Mouse (Mus musculus) liver, adult (tissue): Measurements from ENCODE around the gene Epyc.

ENCODE experiments used
- GATA4 ChIP-seq: IDR thresholded peaks from 2 replicates; pipeline ENCODE4 v1.6.1; 2014; ENCODE audit warnings: mild to moderate bottlenecking, low read length; ENCODE audit not compliant: insufficient replicate concordance

Gene Epyc

DNA sequence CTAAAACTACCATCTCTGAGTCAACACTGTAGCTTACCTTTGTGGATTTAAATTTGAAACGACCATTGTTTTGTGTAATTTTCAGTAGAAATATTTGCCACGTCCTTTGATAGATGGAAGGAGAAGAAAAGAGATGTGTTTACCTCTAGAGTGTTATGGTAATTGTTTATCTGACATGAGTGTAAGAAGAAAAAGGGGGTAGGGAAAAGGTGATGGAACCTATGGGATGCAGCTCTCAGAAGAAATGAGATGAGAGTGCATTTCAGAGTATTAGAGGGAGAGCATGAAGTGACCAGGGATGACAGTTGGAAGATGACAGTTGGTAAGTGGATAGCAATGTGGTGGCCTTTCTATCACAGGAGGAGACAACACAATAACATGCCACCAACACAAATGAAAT is at the start of gene Epyc:
Epyc (plus strand) TSS at position 301 of the 400 bp plus-strand sequence.
- no peak for TF ChIP-seq GATA4

DNA sequence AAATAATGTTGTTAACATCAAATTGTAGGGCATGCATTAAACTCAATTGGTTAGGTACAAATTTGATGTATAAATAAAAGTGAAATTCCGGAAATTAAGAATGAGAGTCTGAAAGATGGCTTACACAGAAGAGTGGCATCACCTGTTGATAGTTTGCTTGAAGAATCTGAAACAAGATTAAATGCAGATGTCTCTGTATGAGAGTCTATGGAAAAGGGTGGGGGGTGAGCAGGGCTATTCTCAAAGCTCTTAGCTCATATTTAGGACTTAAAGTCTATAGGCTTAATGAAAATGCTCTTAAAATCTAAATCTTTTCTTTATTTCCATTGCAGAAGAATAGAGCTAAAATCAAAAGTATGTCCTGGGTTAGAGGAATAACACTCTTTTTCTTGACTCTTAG is 48.2 kb upstream of the Epyc start:
- no peak for TF ChIP-seq GATA4

DNA sequence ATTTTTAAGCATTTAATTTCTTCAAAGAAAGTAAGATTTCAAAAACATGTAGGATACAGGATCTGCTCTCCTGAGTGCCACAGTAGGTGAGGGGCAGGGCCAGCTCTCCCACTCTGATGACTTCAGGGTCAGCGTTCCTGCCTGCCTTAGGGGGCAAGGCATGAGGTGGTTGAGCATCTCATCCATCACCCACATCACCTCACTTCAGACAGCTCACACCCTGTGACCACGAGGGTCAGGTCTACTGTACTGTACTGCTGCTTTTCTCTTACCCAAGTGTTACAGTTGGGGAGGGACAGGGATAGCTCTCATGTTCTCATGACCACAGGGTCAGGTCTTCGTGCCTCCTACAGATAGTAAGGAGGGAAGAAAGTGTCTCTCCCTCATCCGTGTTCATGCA is 42.1 kb upstream of the Epyc start:
- no peak for TF ChIP-seq GATA4

DNA sequence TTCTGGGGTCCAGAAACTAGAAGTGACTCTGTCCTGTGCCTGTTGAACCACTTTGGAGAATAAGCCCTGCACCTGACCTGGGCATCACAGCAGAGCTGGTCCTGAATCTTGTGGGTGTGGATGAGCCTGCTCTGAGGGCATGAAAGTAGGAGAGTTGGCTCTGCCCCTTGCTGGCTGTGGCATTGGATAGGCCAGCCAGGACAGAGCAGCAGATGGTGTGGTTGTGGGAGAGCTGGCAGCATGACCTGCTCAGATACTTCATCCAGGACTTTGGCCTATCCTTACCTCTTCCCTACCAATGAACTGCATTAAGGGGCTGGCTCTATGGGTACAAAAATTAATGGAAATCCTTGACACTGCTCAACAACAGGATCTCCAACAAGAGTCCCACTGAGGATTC is 40.6 kb upstream of the Epyc start:
- no peak for TF ChIP-seq GATA4

DNA sequence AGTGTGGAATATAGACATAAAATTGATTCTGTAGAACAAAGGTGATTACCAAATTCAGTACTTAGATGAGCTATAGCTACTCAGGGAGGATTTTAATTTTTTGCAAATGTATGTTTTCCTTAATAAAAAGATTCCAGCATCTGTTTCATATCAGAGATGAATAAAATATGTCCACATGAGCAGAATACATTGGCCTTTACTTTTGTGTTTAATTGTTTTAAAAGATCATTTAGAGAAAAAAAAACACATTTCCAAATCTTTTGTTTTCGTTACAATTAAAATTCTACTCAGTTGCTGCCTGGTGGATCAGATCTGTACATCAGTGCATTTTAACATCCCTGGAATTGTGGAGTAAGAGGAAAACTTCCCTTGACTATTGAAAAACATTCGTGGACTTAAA is 37.3 kb upstream of the Epyc start, which contains the start of gene Kera:
Kera (plus strand) TSS at position 301 of the 400 bp plus-strand sequence.
- no peak for TF ChIP-seq GATA4

DNA sequence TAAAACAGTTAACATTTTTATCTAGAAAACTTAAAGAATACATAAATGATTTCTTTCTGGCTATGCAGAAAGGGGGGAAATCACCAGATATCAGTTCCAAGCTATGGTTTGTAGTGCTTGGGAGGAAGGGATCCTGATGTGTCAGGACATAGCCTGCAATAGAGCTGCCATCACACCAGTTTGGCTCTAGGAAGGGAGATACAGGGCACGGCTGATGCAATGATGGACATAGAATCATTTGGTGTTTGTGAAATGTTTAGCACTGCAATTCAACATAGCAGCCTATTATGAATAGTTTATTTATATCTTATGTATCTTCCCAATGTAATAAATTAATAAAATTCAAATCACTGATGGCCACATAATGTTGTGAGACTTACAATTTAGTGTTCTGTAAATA is 21.5 kb upstream of the Epyc start:
- TF ChIP-seq GATA4, result no peak

DNA sequence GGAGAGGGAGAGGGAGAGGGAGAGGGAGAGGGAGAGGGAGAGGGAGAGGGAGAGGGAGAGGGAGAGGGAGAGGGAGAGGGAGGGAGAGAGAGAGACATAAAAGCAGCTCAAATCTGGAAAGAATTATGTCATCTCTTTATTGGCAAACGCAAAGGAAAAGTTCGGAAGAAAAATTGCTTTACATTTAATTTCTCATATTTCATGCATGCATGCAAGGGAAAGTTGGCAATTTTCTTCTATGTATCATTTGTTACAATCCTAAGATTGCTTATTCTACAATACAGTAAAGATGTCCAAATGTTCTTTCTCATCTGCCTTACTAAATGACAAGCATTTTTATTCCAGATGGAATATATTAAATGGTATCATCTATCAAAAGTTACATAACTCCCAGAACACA is 19.5 kb upstream of the Epyc start:
- TF ChIP-seq GATA4, result no peak

DNA sequence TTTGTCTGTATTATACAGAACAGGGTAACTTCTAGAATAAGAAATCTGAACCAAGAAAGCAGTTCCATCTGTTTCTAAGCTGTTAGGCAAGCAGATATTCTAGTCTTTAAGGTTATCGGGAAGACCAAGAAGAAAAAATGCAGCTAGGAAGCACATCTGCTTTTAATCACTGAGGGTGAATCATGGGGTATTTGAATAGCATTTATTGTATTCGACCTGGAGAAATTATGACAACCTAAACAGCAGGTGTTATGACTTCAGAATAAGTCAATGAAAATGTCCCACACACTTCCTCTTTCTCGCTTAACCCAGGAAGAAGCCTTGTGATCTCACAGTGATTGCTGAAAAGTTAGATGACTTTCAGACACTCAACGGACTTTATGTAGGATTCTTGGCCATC is 18.8 kb upstream of the Epyc start:
- no peak for TF ChIP-seq GATA4

DNA sequence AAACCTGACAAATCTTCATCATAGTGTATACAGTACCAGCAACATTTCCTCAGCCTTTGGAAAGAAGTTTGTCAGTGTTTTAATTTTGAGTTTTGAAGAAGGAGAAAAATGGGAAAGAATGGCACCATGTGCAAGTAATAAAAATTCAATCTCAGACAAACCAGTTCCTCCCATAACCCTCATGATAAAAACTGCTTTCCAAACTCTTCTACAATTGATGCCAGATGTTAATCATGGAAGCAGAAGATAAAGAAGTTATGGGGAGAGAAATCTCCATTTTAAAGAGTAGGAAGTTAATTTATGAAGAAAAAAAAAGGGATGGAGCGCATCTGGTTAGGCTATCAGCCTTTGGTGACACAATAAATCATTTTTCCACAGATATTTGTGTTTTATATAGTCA is 17.3 kb upstream of the Epyc start:
- TF ChIP-seq GATA4, result no peak

DNA sequence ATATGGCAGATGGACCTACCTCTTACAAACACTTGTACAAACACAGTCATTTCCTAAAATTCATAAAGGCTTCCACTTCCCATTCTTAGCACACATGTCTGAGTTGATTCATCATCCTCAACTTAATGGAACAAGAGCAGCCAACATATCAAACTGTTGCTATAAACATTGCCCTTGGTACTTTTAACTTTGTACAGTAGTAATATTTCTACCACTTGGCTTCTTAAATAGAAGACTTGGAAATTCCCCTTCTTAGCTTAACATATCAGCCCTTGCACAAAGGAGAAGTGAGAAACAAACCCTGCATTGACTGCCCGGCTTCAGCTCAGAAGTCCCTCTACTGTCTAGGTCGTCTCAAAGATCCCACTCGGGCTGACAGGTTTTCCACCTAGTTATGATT is 12.8 kb upstream of the Epyc start:
- no peak for TF ChIP-seq GATA4

DNA sequence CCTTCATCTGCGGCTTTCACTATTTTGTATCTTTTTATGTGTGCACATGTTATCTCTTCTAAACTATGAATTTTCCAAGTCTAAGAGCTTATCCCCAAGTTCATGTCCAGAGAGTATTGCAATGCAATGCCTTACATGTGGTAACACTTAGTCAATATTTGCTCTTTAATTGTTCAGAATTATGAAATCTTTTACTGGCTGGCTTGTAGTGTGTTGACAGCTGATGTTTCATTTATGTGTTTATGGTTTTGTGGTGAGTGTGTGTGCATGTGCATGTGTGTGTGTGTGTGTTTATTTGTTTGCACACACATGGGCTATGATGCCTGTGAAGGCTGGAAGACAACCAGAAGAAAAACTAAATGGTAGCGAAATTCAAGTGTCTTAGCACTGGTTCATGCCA is 1.9 kb upstream of the Epyc start:
- TF ChIP-seq GATA4, result no peak

DNA sequence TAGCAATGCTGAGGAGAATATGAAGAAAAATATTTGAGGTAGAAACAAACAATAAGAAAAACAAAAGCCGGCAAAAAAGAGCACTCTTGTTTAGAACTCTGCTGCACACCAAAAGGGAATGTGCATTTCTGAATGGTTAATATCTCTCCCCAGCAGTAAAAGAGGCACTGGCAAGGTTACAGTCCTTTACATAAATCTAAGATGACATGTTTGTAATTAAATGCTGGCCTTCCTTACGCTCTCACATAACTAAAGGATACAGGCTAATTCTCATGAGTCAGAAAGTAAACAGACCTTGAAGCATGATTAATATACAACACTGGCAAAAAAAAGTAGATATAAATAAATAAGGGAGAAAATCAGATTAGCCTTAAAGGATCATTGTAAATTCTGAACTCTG is 6.5 kb downstream of the Epyc start:
- TF ChIP-seq GATA4, result no peak

DNA sequence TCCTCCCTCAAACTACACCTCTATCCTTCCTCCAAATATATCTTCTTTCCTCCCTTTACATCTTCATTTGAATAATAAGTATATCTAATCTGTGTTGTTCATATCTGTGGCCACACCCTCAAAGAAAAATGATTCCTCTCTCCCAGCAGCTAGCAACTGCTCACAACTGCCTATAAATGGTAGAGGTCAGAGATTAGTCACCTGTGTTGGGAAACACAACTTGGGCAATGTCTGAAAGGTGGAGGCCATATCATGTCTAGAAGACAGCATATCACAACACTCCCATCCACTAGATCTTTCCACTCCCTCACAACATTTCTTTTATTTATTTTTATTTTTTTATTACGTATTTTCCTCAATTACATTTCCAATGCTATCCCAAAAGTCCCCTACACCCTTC is 15.6 kb downstream of the Epyc start:
- no peak for TF ChIP-seq GATA4

DNA sequence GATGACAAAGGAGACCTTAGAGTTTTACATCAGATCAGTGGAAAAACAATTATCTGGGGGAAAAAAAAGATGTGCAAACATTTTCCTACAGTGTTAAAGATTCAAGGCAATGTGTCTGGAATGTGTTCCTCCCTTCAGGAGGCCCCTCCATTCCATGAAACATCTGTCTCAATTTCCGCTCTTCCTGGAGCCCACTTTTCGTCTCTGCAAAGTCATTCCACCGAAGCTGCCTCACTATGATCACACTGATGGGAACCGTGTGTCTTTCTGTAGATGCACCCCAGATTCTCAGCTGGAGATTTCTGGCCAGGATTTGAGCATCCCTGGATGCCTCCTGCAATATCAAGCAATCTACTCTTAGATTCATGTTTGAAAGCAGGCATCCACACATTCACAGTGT is 24.8 kb downstream of the Epyc start:
- TF ChIP-seq GATA4, result no peak

DNA sequence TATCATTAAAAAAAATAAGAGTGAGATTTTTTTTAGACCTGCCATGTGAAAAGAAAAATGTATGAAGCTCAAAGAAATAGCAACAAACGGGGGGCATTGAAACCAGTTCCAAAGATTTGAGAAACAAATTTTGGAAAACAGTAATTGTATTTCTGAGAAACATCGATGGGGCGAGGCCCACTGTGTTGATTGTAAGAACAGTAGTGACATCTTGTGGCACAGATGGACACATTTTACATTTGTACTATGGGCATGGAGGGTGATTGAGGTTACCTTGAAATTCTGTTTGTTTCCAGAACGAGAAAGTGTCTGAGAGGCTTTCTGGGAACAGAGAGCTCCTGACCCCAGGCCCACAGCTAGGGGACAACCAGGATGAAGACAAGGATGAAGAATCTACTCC is 26.3 kb downstream of the Epyc start:
- TF ChIP-seq GATA4, result no peak

DNA sequence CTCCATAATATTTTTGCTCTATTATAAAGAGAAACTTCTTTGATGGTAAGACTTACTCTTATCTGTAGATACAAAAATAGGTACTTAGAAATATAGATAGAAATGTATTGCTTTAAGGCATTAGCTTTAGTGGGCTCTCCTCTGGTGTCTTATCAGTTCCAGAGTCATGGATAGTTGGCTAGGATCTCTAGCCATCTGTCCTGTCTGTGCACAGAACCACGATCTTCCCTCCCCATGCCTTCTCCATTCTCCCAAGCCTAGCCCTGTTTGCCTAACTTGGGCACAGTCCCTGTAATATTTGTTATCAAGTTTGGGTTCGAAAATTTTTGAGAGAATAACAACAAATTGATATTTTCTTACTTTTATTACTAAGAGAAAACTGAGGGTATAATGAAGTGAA is 29.4 kb downstream of the Epyc start:
- no peak for TF ChIP-seq GATA4

DNA sequence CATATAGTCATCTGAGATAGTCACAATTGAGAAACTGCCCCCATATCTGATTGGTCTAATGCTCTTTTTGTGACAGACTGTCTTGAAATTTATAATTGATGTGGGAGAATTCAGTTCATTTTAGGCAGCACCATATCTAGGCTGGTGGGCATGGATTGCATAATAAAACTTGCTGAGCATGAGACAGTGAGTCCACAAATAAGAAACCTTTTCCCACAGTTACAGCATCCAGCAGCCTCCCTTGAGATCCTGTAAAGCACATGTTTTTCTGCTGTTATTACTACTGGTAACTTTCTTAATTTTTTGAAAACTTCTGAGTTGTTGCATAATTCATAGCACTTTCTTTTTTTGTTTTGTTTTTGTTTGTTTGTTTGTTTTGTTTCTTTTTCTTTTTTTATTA is 39.1 kb downstream of the Epyc start:
- no peak for TF ChIP-seq GATA4

DNA sequence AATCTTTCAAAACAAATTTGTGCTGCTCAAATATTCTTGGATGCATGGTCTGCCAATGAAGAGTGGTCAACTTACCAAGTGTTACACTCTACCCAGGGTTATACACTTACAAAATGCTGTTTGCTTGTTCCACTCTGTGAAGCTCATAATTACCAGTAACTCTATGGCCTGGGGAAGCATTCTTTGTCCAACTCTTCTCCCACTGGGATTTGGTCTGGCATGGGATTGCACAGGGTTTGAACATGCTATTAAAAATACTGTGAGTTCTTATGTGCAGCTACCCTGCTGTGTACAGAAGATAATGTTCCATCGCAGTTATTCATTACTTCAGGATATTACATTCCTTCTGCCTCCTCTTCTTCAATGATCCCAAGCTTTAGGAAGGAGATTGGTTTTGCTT is 43.3 kb downstream of the Epyc start:
- no peak for TF ChIP-seq GATA4
